Mouse (Mus musculus) neural tube, embryonic 13.5 days (tissue): ENCODE results near the gene Myo6. TPM values are rescaled to one million over a fixed set of nuclear protein-coding genes. Genes with fewer than 3 reads are reported as not detected.
"Not testable (repeated sequence)": the region's sequence is repeated elsewhere in the genome, so short reads cannot be mapped to it uniquely, and the experiment has no call there.

Experiments used
- ATAC-seq: fragments of 200-750 bp; cut with Nextera tagmentation; 2 replicates; pipeline ENCODE4 v1.8.0; 2017; ENCODE audit warnings: low read depth, mild to moderate bottlenecking, moderate TSS enrichment, moderate library complexity
- H3K27ac ChIP-seq: fragments of 300-500 bp; sonication (generic); replicated peaks from 2 replicates; pipeline ENCODE4 v1.5.1; 2015; ENCODE audit warnings: moderate library complexity, mild to moderate bottlenecking, inconsistent platforms
- H3K27me3 ChIP-seq: fragments of 300-500 bp; sonication (generic); 2 replicates; pipeline ENCODE4 v1.6.1; 2015; ENCODE audit warnings: mild to moderate bottlenecking, inconsistent platforms
- H3K36me3 ChIP-seq: fragments of 300-500 bp; sonication (generic); 2 replicates; pipeline ENCODE4 v1.6.1; 2015; ENCODE audit warnings: mild to moderate bottlenecking, inconsistent platforms
- H3K4me1 ChIP-seq: fragments of 300-500 bp; sonication (generic); replicated peaks from 2 replicates; pipeline ENCODE4 v1.6.1; 2015; ENCODE audit warnings: inconsistent platforms
- H3K4me2 ChIP-seq: fragments of 300-500 bp; sonication (generic); 2 replicates; pipeline ENCODE4 v1.6.1; 2015; ENCODE audit warnings: inconsistent platforms, mild to moderate bottlenecking, moderate library complexity
- H3K4me3 ChIP-seq: fragments of 300-500 bp; sonication (generic); 2 replicates; pipeline ENCODE4 v1.5.1; 2015; ENCODE audit warnings: mild to moderate bottlenecking, inconsistent platforms
- H3K9ac ChIP-seq: fragments of 300-500 bp; sonication (generic); 2 replicates; pipeline ENCODE4 v1.6.1; 2015; ENCODE audit warnings: moderate library complexity, mild to moderate bottlenecking, inconsistent platforms
- H3K9me3 ChIP-seq: fragments of 300-500 bp; sonication (generic); 2 replicates; pipeline ENCODE4 v1.6.1; 2016; ENCODE audit warnings: inconsistent platforms
- WGBS: fragments of 180-500 bp; shearing (Covaris S2); methylation state at CpG from one replicate; pipeline ENCODE4 v1.1.7; 2015; 5-methylcytosine and 5-hydroxymethylcytosine counted together
- polyA plus RNA-seq: library from polyadenylated mRNA; unstranded; fragments of >200 nt; fragmentation: Nextera tagmentation; extraction: Ambion mirVana; gene quantifications from 2 replicates; pipeline ENCODE4 v1.2.1, GENCODE M21; 2015

Gene Myo6
- polyA plus RNA-seq, 1 experiment from 2014 or later: 16.2 TPM

DNA sequence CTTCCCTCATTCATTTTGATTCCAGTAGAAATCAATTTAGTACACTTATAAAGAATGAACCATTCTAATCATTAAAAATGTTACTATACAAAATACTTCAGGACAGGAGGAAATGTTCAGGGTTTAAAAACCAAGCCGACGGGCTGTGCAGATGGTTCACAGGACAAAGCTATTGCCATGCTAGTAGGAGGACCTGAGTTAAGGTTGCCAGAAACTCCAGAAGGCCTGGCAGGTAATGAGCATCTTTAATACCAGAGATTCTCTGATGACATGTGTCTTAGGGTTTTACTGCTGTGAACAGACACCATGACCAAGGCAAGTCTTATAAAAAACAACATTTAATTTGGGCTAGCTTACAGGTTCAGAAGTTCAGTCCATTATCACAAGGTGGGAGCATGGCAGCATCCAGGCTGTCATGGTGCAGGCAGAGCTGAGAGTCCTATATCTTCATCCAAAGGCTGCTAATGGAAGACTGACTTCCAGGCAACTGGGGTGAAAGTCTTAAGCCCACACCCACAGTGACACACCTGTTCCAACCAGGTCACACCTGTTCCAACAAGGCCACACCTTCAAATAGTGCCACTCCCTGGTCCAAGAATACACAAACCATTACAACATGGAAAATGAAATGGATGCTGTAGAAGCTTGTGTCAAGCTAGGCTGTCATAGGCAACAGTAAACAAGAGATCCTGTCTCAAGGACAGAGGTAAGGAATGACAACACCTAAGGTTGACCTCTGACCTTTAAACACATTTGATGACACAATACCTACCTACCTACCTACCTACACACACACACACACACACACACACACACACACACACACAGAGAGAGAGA lies 156.4 kb downstream of the Myo6 start:
- not testable (repeated sequence) for H3K4me3 ChIP-seq, H3K4me1 ChIP-seq, ATAC-seq, H3K9me3 ChIP-seq, H3K27ac ChIP-seq, H3K27me3 ChIP-seq, H3K36me3 ChIP-seq, H3K4me2 ChIP-seq, H3K9ac ChIP-seq
- 98% methylated on average over 2 of the region's 2 CpGs for WGBS

- WGBS: 24% methylated on average over 14 of the region's 14 CpGs
- peaks cover 5% of the 10 kb centered on the region; the same call in 1 of the 2 replicates for H3K4me1 ChIP-seq
- H3K27me3 ChIP-seq: peaks cover 5% of the 10 kb centered on the region; the same call in 1 of the 2 replicates
- peak overlapping the region; percentile 54 for H3K4me2 ChIP-seq
- no peaks in the 10 kb centered on the region for H3K36me3 ChIP-seq
- no peak overlapping the region for H3K9ac ChIP-seq
- no peak overlapping the region for H3K27ac ChIP-seq
- H3K9me3 ChIP-seq: no peaks in the 10 kb centered on the region
- peak; percentile 62 for ATAC-seq
- peak overlapping the region; percentile 21; the same call in 1 of the 2 replicates for H3K4me3 ChIP-seq
These were observed 167.3 kb downstream of the Myo6 start for GRCm38 (mm10) chr9:80332153-80332552.

DNA sequence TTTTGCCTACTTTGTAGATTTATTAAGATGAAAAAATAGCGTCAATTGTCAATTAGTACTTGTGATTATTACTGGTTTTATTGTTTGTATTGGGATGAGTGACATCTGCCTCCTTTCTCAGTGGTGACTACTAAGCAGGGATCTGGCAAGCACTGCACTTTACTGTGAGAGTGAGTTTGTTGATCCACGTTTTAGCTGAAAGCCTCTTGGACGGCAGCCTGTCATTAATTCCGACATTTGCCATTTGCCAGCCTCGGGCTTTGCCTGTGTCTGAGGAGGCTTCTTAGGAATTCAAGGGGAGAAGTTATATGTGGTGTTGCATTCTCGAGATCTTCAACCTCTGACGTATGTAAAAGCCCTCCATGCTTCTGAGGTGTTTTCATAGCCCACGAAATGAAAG lies 168.6 kb downstream of the Myo6 start:
- Histone ChIP-seq H3K4me3 (no peak overlapping the region), H3K4me2 (no peak overlapping the region), H3K36me3 (no peaks in the 10 kb centered on the region), H3K4me1 (peaks cover 5% of the 10 kb centered on the region; the same call in 1 of the 2 replicates), H3K27me3 (peaks cover 5% of the 10 kb centered on the region; the same call in 1 of the 2 replicates), H3K9me3 (no peaks in the 10 kb centered on the region), H3K27ac (no peak overlapping the region), H3K9ac (no peak overlapping the region)
- no peak for ATAC-seq
- WGBS: 51% methylated on average over 8 of the region's 8 CpGs

DNA sequence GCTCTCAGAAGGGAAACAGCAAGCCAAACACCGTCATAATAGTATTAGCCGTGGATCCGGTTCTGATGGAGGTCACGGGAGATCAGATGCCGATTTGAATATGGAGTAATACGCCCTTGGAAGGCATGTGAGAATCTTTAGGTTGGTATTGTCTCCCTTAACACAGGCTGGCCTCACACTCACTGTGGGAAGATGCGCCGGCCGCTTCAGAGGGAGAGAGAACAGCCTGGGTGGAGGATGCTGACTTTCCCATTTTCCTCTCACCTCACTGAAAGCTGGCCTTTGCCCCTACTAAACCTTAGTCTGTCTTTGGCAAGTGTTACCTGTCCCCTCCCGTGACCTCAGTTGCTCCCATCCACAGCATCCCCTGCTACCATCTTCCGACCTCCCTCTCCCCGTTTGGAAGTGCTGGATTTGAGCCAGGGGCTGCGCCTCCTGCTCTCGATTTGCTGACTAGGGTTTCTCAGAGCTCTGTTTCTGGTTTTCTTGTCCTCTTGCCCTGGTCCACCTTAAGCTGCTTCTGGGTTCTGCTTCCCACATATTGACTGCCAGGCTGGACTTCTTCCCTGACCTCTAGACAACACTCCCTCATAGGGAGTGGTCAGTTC lies 169.3 kb downstream of the Myo6 start:
- peaks cover 5% of the 10 kb centered on the region; the same call in 1 of the 2 replicates for H3K27me3 ChIP-seq
- no peak overlapping the region for H3K4me2 ChIP-seq
- H3K27ac ChIP-seq: no peak overlapping the region
- H3K9ac ChIP-seq: no peak overlapping the region
- ATAC-seq: no peak
- H3K4me1 ChIP-seq: peaks cover 5% of the 10 kb centered on the region; the same call in 1 of the 2 replicates
- H3K36me3 ChIP-seq: no peaks in the 10 kb centered on the region
- no peak overlapping the region for H3K4me3 ChIP-seq
- WGBS: 69% methylated on average over 14 of the region's 14 CpGs
- no peaks in the 10 kb centered on the region for H3K9me3 ChIP-seq

GRCm38 (mm10) chr9:80335660-80336357 lies 171.0 kb downstream of the Myo6 start:
- WGBS: 84% methylated on average over 13 of the region's 13 CpGs
- H3K27me3 ChIP-seq: peaks cover 5% of the 10 kb centered on the region; the same call in 1 of the 2 replicates
- no peaks in the 10 kb centered on the region for H3K9me3 ChIP-seq
- no peak for ATAC-seq
- no peaks in the 10 kb centered on the region for H3K36me3 ChIP-seq
- no peak overlapping the region for H3K4me3 ChIP-seq
- no peak overlapping the region for H3K4me2 ChIP-seq
- H3K4me1 ChIP-seq: peaks cover 5% of the 10 kb centered on the region; the same call in 1 of the 2 replicates
- no peak overlapping the region for H3K9ac ChIP-seq
- no peak overlapping the region for H3K27ac ChIP-seq

- Histone ChIP-seq H3K4me1 (no peaks in the 10 kb centered on the region), H3K4me3 (no peak overlapping the region), H3K27me3 (0 out of 2 replicates have a peak, but pooled peaks cover under 1% of the 10 kb centered on the region), H3K4me2 (no peak overlapping the region), H3K9ac (no peak overlapping the region), H3K36me3 (no peaks in the 10 kb centered on the region), H3K9me3 (no peaks in the 10 kb centered on the region), H3K27ac (no peak overlapping the region)
- WGBS: 83% methylated on average over 6 of the region's 6 CpGs
- ATAC-seq: no peak
These were observed 173.2 kb downstream of the Myo6 start for GRCm38 (mm10) chr9:80338026-80338425.

GRCm38 (mm10) chr9:80340927-80341326 lies 176.1 kb downstream of the Myo6 start:
- Histone ChIP-seq H3K36me3 (no peaks in the 10 kb centered on the region), H3K9me3 (no peaks in the 10 kb centered on the region), H3K4me3 (no peak overlapping the region), H3K4me1 (no peaks in the 10 kb centered on the region), H3K4me2 (no peak overlapping the region), H3K27ac (no peak overlapping the region), H3K27me3 (no peaks in the 10 kb centered on the region), H3K9ac (no peak overlapping the region)
- no peak for ATAC-seq
- 59% methylated on average over 1 of the region's 1 CpGs for WGBS

DNA sequence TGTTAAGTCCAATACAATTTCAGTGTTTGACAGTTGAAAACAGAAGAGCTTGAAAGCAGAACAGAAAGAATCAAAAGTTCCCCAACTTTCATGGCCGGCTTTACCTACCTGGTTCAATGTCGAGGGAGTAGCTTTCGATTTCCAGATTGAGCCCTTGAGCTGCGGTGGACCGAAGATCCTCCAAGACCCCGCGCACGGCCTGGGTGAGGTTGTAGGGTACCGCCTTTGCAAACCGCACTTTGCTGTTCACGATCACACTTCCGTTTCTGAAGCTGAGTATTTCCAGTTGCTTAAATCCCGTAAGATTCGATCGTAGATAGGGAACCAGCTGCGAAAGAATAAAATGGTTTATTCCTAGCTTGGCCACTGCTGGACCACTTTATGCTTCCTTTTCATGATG lies 176.9 kb downstream of the Myo6 start:
- Histone ChIP-seq H3K9ac (no peak overlapping the region), H3K9me3 (no peaks in the 10 kb centered on the region), H3K4me2 (no peak overlapping the region), H3K4me3 (no peak overlapping the region), H3K27me3 (no peaks in the 10 kb centered on the region), H3K36me3 (no peaks in the 10 kb centered on the region), H3K27ac (no peak overlapping the region), H3K4me1 (no peaks in the 10 kb centered on the region)
- ATAC-seq: no peak
- 94% methylated on average over 16 of the region's 16 CpGs for WGBS

- Histone ChIP-seq H3K4me1 (no peaks in the 10 kb centered on the region), H3K27ac (no peak overlapping the region), H3K4me2 (no peak overlapping the region), H3K9ac (no peak overlapping the region), H3K27me3 (no peaks in the 10 kb centered on the region), H3K9me3 (no peaks in the 10 kb centered on the region), H3K36me3 (no peaks in the 10 kb centered on the region), H3K4me3 (no peak overlapping the region)
- no peak for ATAC-seq
- WGBS: 93% methylated on average over 6 of the region's 6 CpGs
These were observed 177.7 kb downstream of the Myo6 start for GRCm38 (mm10) chr9:80342520-80342919.

DNA sequence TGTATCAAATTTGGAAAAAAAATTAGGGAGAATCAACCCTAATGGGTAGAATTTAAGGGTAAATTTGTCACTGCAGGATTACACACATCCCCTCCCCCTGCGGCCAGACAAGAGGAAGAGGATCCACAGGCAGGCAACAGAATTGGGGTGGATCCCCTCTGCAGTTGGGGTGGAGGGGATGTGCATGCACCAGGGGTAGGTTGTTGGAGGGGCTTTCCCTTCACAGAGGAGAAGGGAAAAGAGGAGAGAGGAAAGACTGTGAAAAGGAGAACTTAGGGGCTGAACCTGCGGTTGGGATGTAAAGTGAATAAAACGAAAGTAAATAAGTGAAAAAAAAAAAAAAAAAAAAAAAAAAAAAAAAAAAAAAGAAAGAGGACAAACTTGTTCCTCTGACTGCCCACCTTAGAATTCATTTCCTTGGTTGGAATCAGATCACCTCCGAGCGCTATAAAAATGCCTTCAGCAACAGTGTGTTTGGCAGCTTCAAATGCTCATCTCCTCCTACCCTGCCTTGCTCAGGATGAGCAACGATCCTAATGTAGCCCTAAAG lies 179.7 kb downstream of the Myo6 start:
- WGBS: 92% methylated on average over 6 of the region's 6 CpGs

GRCm38 (mm10) chr9:80351295-80351677 lies 186.5 kb downstream of the Myo6 start:
- H3K9me3 ChIP-seq: no peaks in the 10 kb centered on the region
- H3K9ac ChIP-seq: no peak overlapping the region
- no peaks in the 10 kb centered on the region for H3K27me3 ChIP-seq
- no peak for ATAC-seq
- 0 out of 2 replicates have a peak overlapping the region, but pooled peaks have one; percentile 28 for H3K4me2 ChIP-seq
- H3K36me3 ChIP-seq: no peaks in the 10 kb centered on the region
- 70% methylated on average over 7 of the region's 7 CpGs for WGBS
- no peak overlapping the region for H3K4me3 ChIP-seq
- no peak overlapping the region for H3K27ac ChIP-seq
- no peaks in the 10 kb centered on the region for H3K4me1 ChIP-seq

More for the DNA sequence above, 179.7 kb downstream of the Myo6 start:
- H3K27me3 ChIP-seq: no peaks in the 10 kb centered on the region
- H3K9ac ChIP-seq: no peak overlapping the region
- H3K36me3 ChIP-seq: no peaks in the 10 kb centered on the region
- H3K4me2 ChIP-seq: no peak overlapping the region
- H3K9me3 ChIP-seq: no peaks in the 10 kb centered on the region
- no peak overlapping the region for H3K4me3 ChIP-seq
- no peak overlapping the region for H3K27ac ChIP-seq
- ATAC-seq: no peak
- no peaks in the 10 kb centered on the region for H3K4me1 ChIP-seq
